Mouse (Mus musculus) hindbrain, embryonic 14.5 days (tissue): ENCODE measurements at regions not wholly inside any gene's neighbourhood (a gene's known extent, or its start where the extent isn't known, plus 50 kb on each side); places are given as distances from the start of the nearest gene placed in this dataset.

Experiments
- ATAC-seq: fragments of 200-750 bp; cut with Nextera tagmentation; 2 replicates; pipeline ENCODE4 v1.8.0; 2017; ENCODE audit warnings: moderate number of reproducible peaks, mild to moderate bottlenecking, moderate TSS enrichment, moderate library complexity; ENCODE audit not compliant: low FRiP score
- DNase-seq: peaks from one replicate; pipeline ENCODE4 v3.0.0-alpha.2; 2015; ENCODE audit warnings: low spot score
- H3K27ac ChIP-seq: fragments of 300-500 bp; sonication (generic); 2 replicates; pipeline ENCODE4 v1.5.1; 2014; ENCODE audit warnings: mild to moderate bottlenecking, moderate library complexity
- H3K27me3 ChIP-seq: fragments of 300-500 bp; sonication (generic); 2 replicates; pipeline ENCODE4 v1.6.1; 2014; ENCODE audit warnings: mild to moderate bottlenecking, low read length, mixed read lengths; ENCODE audit not compliant: control insufficient read depth, insufficient read depth
- H3K36me3 ChIP-seq: fragments of 300-500 bp; sonication (generic); replicated peaks from 2 replicates; pipeline ENCODE4 v1.6.1; 2014; ENCODE audit not compliant: control insufficient read depth, insufficient read depth
- H3K4me1 ChIP-seq: fragments of 300-500 bp; sonication (generic); replicated peaks from 2 replicates; pipeline ENCODE4 v1.6.1; 2014; ENCODE audit warnings: antibody characterized with exemption, low read length, mixed read lengths; ENCODE audit not compliant: control insufficient read depth, insufficient read depth
- H3K4me2 ChIP-seq: fragments of 300-500 bp; sonication (generic); replicated peaks from 2 replicates; pipeline ENCODE4 v1.6.1; 2014; ENCODE audit warnings: mild to moderate bottlenecking, moderate library complexity
- H3K4me3 ChIP-seq: fragments of 300-500 bp; sonication (generic); replicated peaks from 2 replicates; pipeline ENCODE4 v1.5.1; 2014; ENCODE audit warnings: mild to moderate bottlenecking, low read length
- H3K9ac ChIP-seq: fragments of 300-500 bp; sonication (generic); 2 replicates; pipeline ENCODE4 v1.6.1; 2014
- H3K9me3 ChIP-seq: fragments of 300-500 bp; sonication (generic); 2 replicates; pipeline ENCODE4 v1.6.1; 2016; ENCODE audit warnings: low read length; ENCODE audit not compliant: control insufficient read depth
- WGBS: fragments of 180-500 bp; shearing (Covaris S2); extraction: QIAGEN DNeasy Blood & Tissue Kit; methylation state at CpG from one replicate; pipeline ENCODE4 v1.1.7; 2014; 5-methylcytosine and 5-hydroxymethylcytosine counted together

GRCm38 (mm10) chr4:33641883-33642282 lies 282.5 kb upstream of the Cnr1 start:
- ATAC-seq (peak; percentile 37; the same call in 1 of the 2 replicates), DNase-seq (no peak)
- no peaks in the 10 kb centered on the region for H3K27me3 ChIP-seq
- H3K4me1 ChIP-seq = peaks cover 11% of the 10 kb centered on the region; the same call in 1 of the 2 replicates
- H3K36me3 ChIP-seq = no peaks in the 10 kb centered on the region
- no peak overlapping the region for H3K9ac ChIP-seq
- peak overlapping the region; percentile 47 for H3K27ac ChIP-seq
- no peak overlapping the region for H3K4me3 ChIP-seq
- WGBS = 23% methylated on average over 6 of the region's 6 CpGs
- no peaks in the 10 kb centered on the region for H3K9me3 ChIP-seq
- H3K4me2 ChIP-seq = no peak overlapping the region

GRCm38 (mm10) chr4:33642526-33642925 lies 281.9 kb upstream of the Cnr1 start:
- Histone ChIP-seq H3K9me3 (no peaks in the 10 kb centered on the region), H3K4me1 (peaks cover 11% of the 10 kb centered on the region; the same call in 1 of the 2 replicates), H3K27ac (peak overlapping the region; percentile 47), H3K4me2 (no peak overlapping the region), H3K36me3 (no peaks in the 10 kb centered on the region), H3K4me3 (no peak overlapping the region), H3K27me3 (no peaks in the 10 kb centered on the region), H3K9ac (no peak overlapping the region)
- DNase-seq (peak; percentile 38), ATAC-seq (no peak)
- WGBS = 68% methylated on average over 13 of the region's 13 CpGs

- Histone ChIP-seq H3K4me3 (no peak overlapping the region), H3K4me1 (peaks cover 11% of the 10 kb centered on the region; the same call in 1 of the 2 replicates), H3K9me3 (no peaks in the 10 kb centered on the region), H3K36me3 (no peaks in the 10 kb centered on the region), H3K4me2 (no peak overlapping the region), H3K27ac (no peak overlapping the region), H3K9ac (no peak overlapping the region), H3K27me3 (no peaks in the 10 kb centered on the region)
- WGBS = 88% methylated on average over 2 of the region's 2 CpGs
- ATAC-seq (no peak), DNase-seq (no peak)
These were observed 279.2 kb upstream of the Cnr1 start for GRCm38 (mm10) chr4:33645217-33645616.

- Histone ChIP-seq H3K9me3 (no peaks in the 10 kb centered on the region), H3K4me1 (no peaks in the 10 kb centered on the region), H3K36me3 (no peaks in the 10 kb centered on the region), H3K9ac (no peak overlapping the region), H3K27me3 (no peaks in the 10 kb centered on the region), H3K27ac (no peak overlapping the region), H3K4me2 (no peak overlapping the region), H3K4me3 (no peak overlapping the region)
- no peak for ATAC-seq
- no peak for DNase-seq
- 80% methylated on average over 5 of the region's 5 CpGs for WGBS
These were observed 273.1 kb upstream of the Cnr1 start for GRCm38 (mm10) chr4:33651292-33651691.

- no peaks in the 10 kb centered on the region for H3K36me3 ChIP-seq
- ATAC-seq = no peak
- 90% methylated on average over 14 of the region's 14 CpGs for WGBS
These were observed 264.6 kb upstream of the Cnr1 start for GRCm38 (mm10) chr4:33659766-33660165.

GRCm38 (mm10) chr4:33660553-33660952 lies 263.8 kb upstream of the Cnr1 start:
- 88% methylated on average over 5 of the region's 5 CpGs for WGBS
- DNase-seq (no peak), ATAC-seq (no peak)
- no peak overlapping the region for H3K4me3 ChIP-seq
- no peak overlapping the region for H3K27ac ChIP-seq
- 0 out of 2 replicates have a peak, but pooled peaks cover 11% of the 10 kb centered on the region for H3K4me1 ChIP-seq
- no peaks in the 10 kb centered on the region for H3K36me3 ChIP-seq
- no peaks in the 10 kb centered on the region for H3K9me3 ChIP-seq
- no peaks in the 10 kb centered on the region for H3K27me3 ChIP-seq
- no peak overlapping the region for H3K4me2 ChIP-seq
- no peak overlapping the region for H3K9ac ChIP-seq

More at GRCm38 (mm10) chr4:33659766-33660165, 264.6 kb upstream of the Cnr1 start:
- no peak overlapping the region for H3K27ac ChIP-seq
- H3K9ac ChIP-seq = no peak overlapping the region
- no peak overlapping the region for H3K4me2 ChIP-seq
- no peak for DNase-seq
- H3K9me3 ChIP-seq = no peaks in the 10 kb centered on the region
- H3K4me3 ChIP-seq = no peak overlapping the region
- no peaks in the 10 kb centered on the region for H3K27me3 ChIP-seq
- 0 out of 2 replicates have a peak, but pooled peaks cover 11% of the 10 kb centered on the region for H3K4me1 ChIP-seq

- no peaks in the 10 kb centered on the region for H3K9me3 ChIP-seq
- H3K4me1 ChIP-seq = 0 out of 2 replicates have a peak, but pooled peaks cover 11% of the 10 kb centered on the region
- H3K27me3 ChIP-seq = no peaks in the 10 kb centered on the region
- WGBS = 82% methylated on average over 3 of the region's 3 CpGs
- no peaks in the 10 kb centered on the region for H3K36me3 ChIP-seq
- ATAC-seq = no peak
- H3K27ac ChIP-seq = no peak overlapping the region
- no peak overlapping the region for H3K9ac ChIP-seq
- no peak overlapping the region for H3K4me3 ChIP-seq
- no peak overlapping the region for H3K4me2 ChIP-seq
- DNase-seq = no peak
These were observed 262.5 kb upstream of the Cnr1 start for GRCm38 (mm10) chr4:33661862-33662261.

GRCm38 (mm10) chr4:33662965-33663364 lies 261.4 kb upstream of the Cnr1 start:
- Histone ChIP-seq H3K27me3 (no peaks in the 10 kb centered on the region), H3K4me3 (no peak overlapping the region), H3K4me2 (no peak overlapping the region), H3K9me3 (no peaks in the 10 kb centered on the region), H3K4me1 (0 out of 2 replicates have a peak, but pooled peaks cover 11% of the 10 kb centered on the region), H3K27ac (no peak overlapping the region), H3K9ac (no peak overlapping the region), H3K36me3 (no peaks in the 10 kb centered on the region)
- ATAC-seq (no peak), DNase-seq (no peak)
- 77% methylated on average over 11 of the region's 11 CpGs for WGBS

GRCm38 (mm10) chr4:33663616-33664473 lies 260.5 kb upstream of the Cnr1 start:
- peak overlapping the region; percentile 35; the same call in 1 of the 2 replicates for H3K9ac ChIP-seq
- 47% methylated on average over 11 of the region's 11 CpGs for WGBS
- H3K27ac ChIP-seq = no peak overlapping the region

More at GRCm38 (mm10) chr4:33663616-33664473, 260.5 kb upstream of the Cnr1 start:
- Histone ChIP-seq H3K4me1 (0 out of 2 replicates have a peak, but pooled peaks cover 11% of the 10 kb centered on the region), H3K4me2 (no peak overlapping the region), H3K4me3 (no peak overlapping the region), H3K27me3 (no peaks in the 10 kb centered on the region), H3K9me3 (no peaks in the 10 kb centered on the region), H3K36me3 (no peaks in the 10 kb centered on the region)
- ATAC-seq (0 out of 2 replicates have a peak, but pooled peaks have one; percentile 39), DNase-seq (no peak)
